Mouse (Mus musculus) neural tube, embryonic 10.5 days (tissue): ENCODE results near the gene Sec24a.
"Not testable (repeated sequence)": the region's sequence is repeated elsewhere in the genome, so short reads cannot be mapped to it uniquely, and the experiment has no call there.

Experiments used
- DNase-seq: peaks from one replicate; pipeline ENCODE4 v3.0.0-alpha.2; 2017; ENCODE audit warnings: low spot score; ENCODE audit errors: extremely low spot score

The Sec24a gene

GRCm38 (mm10) chr11:51763213-51763907 is at the start of gene Sec24a, which contains the start of gene Sar1b:
TSS of gene Sec24a (minus strand) at chr11:51763634.
TSS of gene Sar1b (plus strand) at chr11:51763687.
- peak; percentile 83 for DNase-seq

- DNase-seq = no peak
These were observed 48.6 kb upstream of the Sec24a start for GRCm38 (mm10) chr11:51812022-51812546.

GRCm38 (mm10) chr11:51811230-51811629 is 47.8 kb upstream of the Sec24a start:
- DNase-seq = no peak

- no peak for DNase-seq
These were observed 46.3 kb upstream of the Sec24a start for GRCm38 (mm10) chr11:51809632-51810224.

GRCm38 (mm10) chr11:51807108-51807879 is 43.9 kb upstream of the Sec24a start:
- DNase-seq = no peak

GRCm38 (mm10) chr11:51805221-51805981 is 42.0 kb upstream of the Sec24a start:
- DNase-seq = peak; percentile 43

GRCm38 (mm10) chr11:51800634-51801325 is 37.3 kb upstream of the Sec24a start:
- no peak for DNase-seq

GRCm38 (mm10) chr11:51796272-51796671 is 32.8 kb upstream of the Sec24a start:
- DNase-seq = no peak

- no peak for DNase-seq
These were observed 27.2 kb upstream of the Sec24a start for GRCm38 (mm10) chr11:51790662-51791061.

GRCm38 (mm10) chr11:51789735-51790134 is 26.3 kb upstream of the Sec24a start:
- not testable (repeated sequence) for DNase-seq

- DNase-seq = no peak
These were observed 22.5 kb upstream of the Sec24a start for GRCm38 (mm10) chr11:51785926-51786325.

- DNase-seq = no peak
These were observed 19.3 kb upstream of the Sec24a start for GRCm38 (mm10) chr11:51782721-51783120.

- no peak for DNase-seq
These were observed 17.4 kb upstream of the Sec24a start for GRCm38 (mm10) chr11:51780773-51781267.

GRCm38 (mm10) chr11:51777478-51777877 is 14.0 kb upstream of the Sec24a start:
- DNase-seq = no peak

- DNase-seq = no peak
These were observed 12.1 kb upstream of the Sec24a start for GRCm38 (mm10) chr11:51775507-51775906.

- DNase-seq = no peak
These were observed 4.9 kb upstream of the Sec24a start for GRCm38 (mm10) chr11:51768296-51768695.

- no peak for DNase-seq
These were observed 4.3 kb upstream of the Sec24a start for GRCm38 (mm10) chr11:51767579-51768220.

GRCm38 (mm10) chr11:51764816-51765215 is 1.4 kb upstream of the Sec24a start:
- DNase-seq = no peak

- DNase-seq = no peak
These were observed 521 bp upstream of the Sec24a start for GRCm38 (mm10) chr11:51763955-51764354.

GRCm38 (mm10) chr11:51761241-51761640 is 2.2 kb downstream of the Sec24a start:
- DNase-seq = no peak
